Mouse (Mus musculus): ENCODE measurements around the gene Pax2. TPM values are rescaled to one million over a fixed set of nuclear protein-coding genes. Genes with fewer than 3 reads are reported as not detected.

The Pax2 gene
- polyA plus RNA-seq, 1 experiment from 2014 or later: not detected

DNA sequence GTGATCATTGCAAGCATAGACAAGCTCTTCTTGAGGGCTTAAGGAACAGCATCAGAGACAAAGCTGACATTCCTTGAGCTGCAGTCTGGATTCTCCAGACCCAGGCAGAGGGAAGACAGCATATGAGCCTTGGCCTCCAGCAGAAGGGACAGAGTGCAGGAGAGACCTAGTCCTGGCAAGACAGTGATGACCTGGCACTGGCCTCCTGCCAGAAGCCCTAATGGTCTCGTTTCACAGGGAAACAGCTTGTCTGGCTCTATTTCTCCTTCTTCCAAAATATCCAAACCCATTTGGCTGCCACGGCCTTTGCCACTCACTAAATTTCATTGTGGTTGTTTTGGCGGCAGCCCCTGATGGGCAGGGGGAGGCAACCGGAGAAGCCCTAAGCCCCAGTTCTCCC, 36.1 kb downstream of the Pax2 start:
- H3K9me3 ChIP-seq (replicated peaks): no peaks in the 10 kb centered on the region
- 61% methylated on average over 4 of the region's 4 CpGs for whole genome bisulfite sequencing (ENCODE audit: insufficient replicate concordance)

GRCm38 (mm10) chr19:44797110-44798060, 41.5 kb downstream of the Pax2 start:
- Histone ChIP-seq H3K36me3 (replicated peaks) (no peaks in the 10 kb centered on the region), H3K4me1 (replicated peaks) (no peaks in the 10 kb centered on the region), H3K9ac (no peak overlapping the region), H3K4me3 (replicated peaks) (no peak overlapping the region), H3K27me3 (peaks cover 28% of the 10 kb centered on the region), H3K27ac (replicated peaks) (no peak overlapping the region), H3K4me2 (no peak overlapping the region), H3K9me3 (replicated peaks) (no peaks in the 10 kb centered on the region)
- 19% methylated on average over 21 of the region's 21 CpGs for WGBS (ENCODE audit: insufficient replicate concordance)
- no peak for ATAC-seq (ENCODE audit: insufficient read depth)

More for the DNA sequence above, 36.1 kb downstream of the Pax2 start:
- Histone ChIP-seq H3K27me3 (0 out of 2 replicates have a peak, but pooled peaks cover 15% of the 10 kb centered on the region), H3K27ac (replicated peaks) (no peak overlapping the region), H3K4me2 (no peak overlapping the region), H3K4me1 (replicated peaks) (no peaks in the 10 kb centered on the region), H3K4me3 (replicated peaks) (no peak overlapping the region), H3K9ac (no peak overlapping the region), H3K36me3 (replicated peaks) (no peaks in the 10 kb centered on the region)
- ATAC-seq (ENCODE audit: insufficient read depth): no peak

DNA sequence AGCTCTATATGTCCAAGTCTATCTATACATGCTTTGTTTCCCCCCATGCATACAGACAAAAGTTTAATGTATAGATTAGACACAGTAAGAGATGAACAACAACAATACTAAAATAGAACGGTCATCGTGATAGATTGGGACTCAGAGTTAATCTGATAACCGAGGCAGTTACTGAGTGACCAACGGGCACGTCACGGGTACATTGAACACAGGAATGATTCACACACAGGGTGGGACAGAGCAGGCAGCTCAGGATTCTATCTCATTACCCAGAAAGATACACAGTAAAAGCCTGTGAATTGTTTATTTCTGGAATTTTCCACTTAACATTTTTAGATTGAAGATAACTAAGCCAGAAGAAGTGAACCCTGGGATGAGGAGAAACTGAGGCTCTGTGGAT, 42.9 kb downstream of the Pax2 start:
- Histone ChIP-seq H3K36me3 (replicated peaks) (no peaks in the 10 kb centered on the region), H3K9ac (no peak overlapping the region), H3K4me3 (replicated peaks) (no peak overlapping the region), H3K9me3 (replicated peaks) (no peaks in the 10 kb centered on the region), H3K4me1 (replicated peaks) (no peaks in the 10 kb centered on the region), H3K27me3 (peaks cover 37% of the 10 kb centered on the region), H3K4me2 (no peak overlapping the region), H3K27ac (replicated peaks) (no peak overlapping the region)
- 71% methylated on average over 6 of the region's 6 CpGs for WGBS (ENCODE audit: insufficient replicate concordance)
- no peak for ATAC-seq (ENCODE audit: insufficient read depth)

GRCm38 (mm10) chr19:44799156-44799555, 43.3 kb downstream of the Pax2 start:
- no peak for ATAC-seq (ENCODE audit: insufficient read depth)
- Histone ChIP-seq H3K27me3 (peaks cover 38% of the 10 kb centered on the region), H3K4me1 (replicated peaks) (no peaks in the 10 kb centered on the region), H3K9me3 (replicated peaks) (no peaks in the 10 kb centered on the region), H3K27ac (replicated peaks) (no peak overlapping the region), H3K4me2 (no peak overlapping the region), H3K9ac (no peak overlapping the region), H3K36me3 (replicated peaks) (no peaks in the 10 kb centered on the region), H3K4me3 (replicated peaks) (no peak overlapping the region)
- 44% methylated on average over 5 of the region's 5 CpGs for WGBS (ENCODE audit: insufficient replicate concordance)

- 53% methylated on average over 6 of the region's 6 CpGs for WGBS (ENCODE audit: insufficient replicate concordance)
- Histone ChIP-seq H3K4me1 (replicated peaks) (no peaks in the 10 kb centered on the region), H3K9me3 (replicated peaks) (no peaks in the 10 kb centered on the region), H3K36me3 (replicated peaks) (no peaks in the 10 kb centered on the region), H3K4me3 (replicated peaks) (no peak overlapping the region), H3K4me2 (no peak overlapping the region), H3K27me3 (peaks cover 38% of the 10 kb centered on the region), H3K9ac (no peak overlapping the region), H3K27ac (replicated peaks) (no peak overlapping the region)
- ATAC-seq (ENCODE audit: insufficient read depth): no peak
These were observed 44.5 kb downstream of the Pax2 start for GRCm38 (mm10) chr19:44800327-44800726.

DNA sequence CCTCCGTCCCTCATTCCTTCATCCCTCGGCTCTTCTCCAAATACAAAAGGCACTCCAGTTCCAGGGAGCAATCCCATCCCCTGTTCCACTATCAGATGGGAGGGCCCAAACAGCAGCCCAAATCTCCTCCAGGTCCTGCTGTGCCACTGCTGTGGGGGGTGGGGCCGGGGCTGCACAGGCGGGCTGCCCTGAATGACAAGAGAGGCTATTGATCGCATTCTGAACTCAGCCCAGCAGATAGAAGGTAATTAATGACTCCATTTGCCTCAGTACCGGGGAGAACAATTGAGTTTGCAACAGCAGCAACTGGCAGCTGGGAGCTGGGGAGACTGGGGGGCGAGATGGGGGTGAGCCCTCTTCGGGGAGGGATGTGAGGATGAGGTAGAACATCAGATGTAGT, 52.9 kb downstream of the Pax2 start:
- no peak for ATAC-seq (ENCODE audit: insufficient read depth)
- 7% methylated on average over 8 of the region's 8 CpGs for WGBS (ENCODE audit: insufficient replicate concordance)
- no peaks in the 10 kb centered on the region for H3K4me1 ChIP-seq (replicated peaks)
- no peak overlapping the region for H3K27ac ChIP-seq (replicated peaks)
- no peaks in the 10 kb centered on the region for H3K9me3 ChIP-seq (replicated peaks)
- H3K4me3 ChIP-seq (replicated peaks): no peak overlapping the region
- no peak overlapping the region for H3K4me2 ChIP-seq
- no peaks in the 10 kb centered on the region for H3K36me3 ChIP-seq (replicated peaks)
- H3K9ac ChIP-seq: no peak overlapping the region
- H3K27me3 ChIP-seq: peaks cover 22% of the 10 kb centered on the region

DNA sequence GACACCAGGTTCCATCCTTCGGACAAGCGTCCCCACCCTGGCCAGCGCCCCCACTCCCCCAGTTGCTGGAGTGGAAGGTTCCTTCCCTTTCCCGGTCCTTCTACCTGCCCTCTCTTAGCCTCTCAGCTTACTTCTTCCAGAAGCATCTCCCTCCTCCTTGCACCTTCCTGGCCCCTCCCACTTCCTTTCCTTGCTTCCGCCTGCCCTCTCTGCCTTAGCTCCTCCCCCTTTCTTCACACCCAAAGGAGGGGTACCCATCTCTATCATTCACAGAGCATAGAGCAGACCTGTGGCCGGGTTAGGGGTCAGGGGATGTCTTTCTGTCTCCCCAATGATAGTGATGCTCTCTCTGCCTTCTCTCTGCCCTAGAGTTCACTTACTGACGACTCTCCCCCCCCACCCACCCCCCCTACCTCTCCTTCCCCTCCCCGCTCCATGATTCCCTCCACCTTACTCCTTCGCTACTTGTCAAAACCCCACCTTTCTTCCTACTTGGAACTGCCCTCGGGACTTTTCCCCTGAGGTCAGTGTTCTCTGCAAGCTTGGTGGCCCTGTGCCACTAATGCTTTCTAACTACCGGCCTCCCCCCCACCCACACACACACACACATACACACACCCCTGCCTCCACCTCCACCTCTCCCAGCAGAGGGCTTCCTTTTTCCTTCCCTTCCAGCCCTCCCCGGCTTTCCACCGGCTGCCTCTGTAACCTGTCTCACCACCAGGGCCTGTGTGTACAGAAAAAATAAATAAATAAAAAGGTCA, 57.0 kb downstream of the Pax2 start:
- Histone ChIP-seq H3K36me3 (replicated peaks) (no peaks in the 10 kb centered on the region), H3K4me3 (replicated peaks) (no peak overlapping the region), H3K4me1 (replicated peaks) (no peaks in the 10 kb centered on the region), H3K9ac (no peak overlapping the region), H3K27me3 (peaks cover 21% of the 10 kb centered on the region), H3K27ac (replicated peaks) (no peak overlapping the region), H3K4me2 (no peak overlapping the region), H3K9me3 (replicated peaks) (no peaks in the 10 kb centered on the region)
- ATAC-seq (ENCODE audit: insufficient read depth): no peak
- WGBS (ENCODE audit: insufficient replicate concordance): 49% methylated on average over 13 of the region's 13 CpGs

DNA sequence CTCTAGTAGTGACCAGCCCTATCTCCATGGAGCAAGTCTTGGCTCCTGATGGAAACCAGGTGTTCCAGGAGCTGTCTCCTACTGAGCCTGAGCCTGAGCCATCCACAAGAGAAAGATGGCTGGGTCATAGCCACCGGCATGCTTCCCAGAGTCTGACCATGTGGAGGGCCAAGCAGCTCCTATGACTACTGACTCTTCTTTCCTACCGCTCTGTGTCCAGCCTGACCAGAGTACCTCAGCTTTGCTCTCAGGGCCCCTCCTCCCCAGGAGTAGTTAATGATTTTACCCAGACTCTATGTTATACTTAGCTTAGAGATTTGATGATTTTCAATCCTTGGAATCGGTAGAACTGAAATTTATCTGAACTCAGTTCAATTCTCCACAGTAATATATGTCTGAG, 59.3 kb downstream of the Pax2 start:
- Histone ChIP-seq H3K27me3 (peaks cover 16% of the 10 kb centered on the region), H3K4me2 (no peak overlapping the region), H3K27ac (replicated peaks) (no peak overlapping the region), H3K36me3 (replicated peaks) (no peaks in the 10 kb centered on the region), H3K4me3 (replicated peaks) (no peak overlapping the region), H3K4me1 (replicated peaks) (no peaks in the 10 kb centered on the region), H3K9me3 (replicated peaks) (no peaks in the 10 kb centered on the region), H3K9ac (no peak overlapping the region)
- 68% methylated on average over 3 of the region's 3 CpGs for WGBS (ENCODE audit: insufficient replicate concordance)
- ATAC-seq (ENCODE audit: insufficient read depth): no peak

DNA sequence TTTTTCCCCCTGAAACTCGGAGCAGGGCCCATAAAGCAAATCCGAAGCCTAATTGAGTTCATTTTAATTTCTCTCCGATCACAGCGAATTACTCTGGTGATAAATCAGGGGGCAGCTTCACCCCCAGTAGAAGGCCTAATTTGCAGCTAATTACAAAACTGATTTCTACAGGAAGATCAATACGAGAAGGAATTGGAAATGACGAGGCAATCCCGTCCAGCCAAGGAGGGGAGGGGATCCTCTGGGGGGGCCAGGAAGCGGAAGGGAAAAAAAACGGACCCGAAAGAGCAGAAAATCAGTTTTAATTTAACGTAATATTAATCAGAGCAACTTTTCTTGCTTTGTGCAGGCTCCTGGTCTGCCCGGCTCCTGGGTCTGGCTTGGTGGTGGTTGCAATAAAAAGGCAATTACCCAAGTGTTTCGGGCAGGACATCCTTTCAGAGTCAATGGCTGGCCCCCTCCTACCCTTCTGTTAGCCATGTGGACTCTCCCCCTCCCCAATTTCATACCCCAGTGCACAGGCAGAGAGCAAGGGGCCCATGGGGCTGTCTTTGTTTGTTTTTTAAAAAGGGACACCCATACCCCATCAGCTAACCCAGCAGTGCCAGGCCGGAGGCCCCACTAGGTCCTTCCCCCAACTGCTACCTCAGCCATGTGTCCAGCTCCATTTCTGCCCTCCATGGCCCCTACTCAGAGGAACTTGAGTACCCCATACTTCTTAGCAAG, 61.7 kb downstream of the Pax2 start:
- WGBS (ENCODE audit: insufficient replicate concordance): 67% methylated on average over 14 of the region's 14 CpGs
- Histone ChIP-seq H3K27ac (replicated peaks) (no peak overlapping the region), H3K4me2 (no peak overlapping the region), H3K9ac (no peak overlapping the region), H3K36me3 (replicated peaks) (no peaks in the 10 kb centered on the region), H3K27me3 (peaks cover 32% of the 10 kb centered on the region), H3K4me3 (replicated peaks) (no peak overlapping the region), H3K9me3 (replicated peaks) (no peaks in the 10 kb centered on the region), H3K4me1 (replicated peaks) (no peaks in the 10 kb centered on the region)
- no peak for ATAC-seq (ENCODE audit: insufficient read depth)

DNA sequence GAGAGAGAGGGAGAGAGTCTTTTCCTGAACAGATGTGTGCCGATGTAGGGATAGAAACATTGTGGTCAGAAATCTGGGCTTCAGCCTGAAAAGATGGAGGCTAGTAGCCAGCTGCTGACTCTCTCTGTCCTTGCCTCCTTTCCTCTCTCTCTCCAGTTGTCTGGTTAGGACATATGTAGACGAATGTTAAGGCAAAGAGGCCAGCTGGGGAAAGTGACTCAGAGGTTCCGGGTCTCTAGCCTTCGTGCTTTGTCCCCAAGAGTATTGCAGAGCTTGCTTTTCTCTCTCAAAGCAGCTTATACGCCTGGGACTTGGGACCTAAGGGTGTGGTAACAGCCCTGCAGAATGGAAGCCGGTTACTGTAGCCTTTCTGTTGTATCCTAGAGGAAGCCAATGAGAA, 62.8 kb downstream of the Pax2 start:
- no peak for ATAC-seq (ENCODE audit: insufficient read depth)
- 50% methylated on average over 6 of the region's 6 CpGs for WGBS (ENCODE audit: insufficient replicate concordance)

DNA sequence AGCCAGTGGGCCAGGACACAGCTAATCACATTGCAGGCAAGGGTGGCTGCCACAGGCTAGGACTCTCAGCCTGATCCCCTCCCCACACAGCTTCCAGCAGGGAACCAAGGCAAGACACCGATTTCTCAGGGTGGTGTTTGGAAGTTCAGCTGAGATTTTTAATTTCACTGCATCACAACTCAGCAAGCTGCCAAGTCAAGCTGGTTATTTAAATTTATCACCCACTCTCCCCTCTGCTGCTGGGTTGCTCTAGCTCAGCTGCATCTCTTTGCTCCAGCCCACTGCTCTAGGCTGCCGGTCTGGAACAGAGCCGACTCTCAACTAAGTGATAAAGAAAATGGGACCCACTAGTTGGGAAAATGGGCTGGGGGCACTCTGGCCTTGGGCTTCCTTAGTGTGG, 65.7 kb downstream of the Pax2 start:
- WGBS (ENCODE audit: insufficient replicate concordance): 37% methylated on average over 3 of the region's 3 CpGs
- no peak for ATAC-seq (ENCODE audit: insufficient read depth)
- Histone ChIP-seq H3K27ac (replicated peaks) (no peak overlapping the region), H3K36me3 (replicated peaks) (no peaks in the 10 kb centered on the region), H3K27me3 (peaks cover 67% of the 10 kb centered on the region), H3K4me2 (no peak overlapping the region), H3K9ac (no peak overlapping the region), H3K4me1 (replicated peaks) (no peaks in the 10 kb centered on the region), H3K9me3 (replicated peaks) (no peaks in the 10 kb centered on the region), H3K4me3 (replicated peaks) (no peak overlapping the region)

More for the DNA sequence above, 62.8 kb downstream of the Pax2 start:
- H3K9ac ChIP-seq: no peak overlapping the region
- no peak overlapping the region for H3K4me2 ChIP-seq
- no peak overlapping the region for H3K4me3 ChIP-seq (replicated peaks)
- no peaks in the 10 kb centered on the region for H3K9me3 ChIP-seq (replicated peaks)
- H3K27me3 ChIP-seq: peaks cover 41% of the 10 kb centered on the region
- H3K4me1 ChIP-seq (replicated peaks): no peaks in the 10 kb centered on the region
- no peak overlapping the region for H3K27ac ChIP-seq (replicated peaks)
- H3K36me3 ChIP-seq (replicated peaks): no peaks in the 10 kb centered on the region
